Mouse (Mus musculus) embryonic stem cell, embryonic (primary cell): Measurements from ENCODE around the gene Bri3bp.

Experiments
- CTCF ChIA-PET, 4 experiments: fragments of 300-600 bp in 2 of 4; fragments of 350-600 bp in 2 of 4; sonication (Branson Sonifier 250); formaldehyde crosslinking; loops; one replicate each; lab custom pipeline; 2022; ENCODE audit warnings: inconsistent platforms in 2 of 4; lab: Charles Lee
- POLR2A ChIA-PET, 4 experiments: fragments of 300-600 bp in 2 of 4; fragments of 350-600 bp in 2 of 4; sonication (Branson Sonifier 250); formaldehyde crosslinking; loops; one replicate each; lab custom pipeline; 2022; ENCODE audit warnings: antibody characterized with exemption in 4 of 4, inconsistent platforms in 1 of 4; lab: Charles Lee

Gene Bri3bp

DNA sequence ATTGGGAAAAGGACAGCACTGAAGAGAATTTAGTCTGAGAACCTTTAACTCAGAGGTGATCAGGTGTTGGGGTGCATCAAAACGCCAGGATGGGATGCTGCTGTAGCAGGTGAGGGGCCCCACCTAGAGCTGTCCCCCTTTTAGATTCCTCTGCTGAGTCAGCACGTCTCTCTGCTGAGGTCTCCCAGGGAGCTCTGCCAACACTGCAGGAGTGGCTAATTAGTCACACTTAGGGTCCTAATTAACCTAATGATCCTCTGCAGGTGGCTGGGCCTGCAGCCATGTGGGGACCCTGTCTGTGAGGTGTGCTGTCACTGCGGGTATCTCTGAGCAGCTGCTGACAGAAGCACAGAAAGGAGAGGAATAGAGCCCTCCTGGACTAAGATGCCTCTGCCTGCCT lies 60.8 kb downstream of the Bri3bp start:
- ChIA-PET CTCF (no interaction called here), POLR2A (interaction anchor here in 2 of 4 experiments (0.9 to 1.0 kb wide), 3 partner anchors 10 to 27 kb away, joined by 3 to 4 read pairs (median 4); no protein-coding TSS in a partner anchor)

DNA sequence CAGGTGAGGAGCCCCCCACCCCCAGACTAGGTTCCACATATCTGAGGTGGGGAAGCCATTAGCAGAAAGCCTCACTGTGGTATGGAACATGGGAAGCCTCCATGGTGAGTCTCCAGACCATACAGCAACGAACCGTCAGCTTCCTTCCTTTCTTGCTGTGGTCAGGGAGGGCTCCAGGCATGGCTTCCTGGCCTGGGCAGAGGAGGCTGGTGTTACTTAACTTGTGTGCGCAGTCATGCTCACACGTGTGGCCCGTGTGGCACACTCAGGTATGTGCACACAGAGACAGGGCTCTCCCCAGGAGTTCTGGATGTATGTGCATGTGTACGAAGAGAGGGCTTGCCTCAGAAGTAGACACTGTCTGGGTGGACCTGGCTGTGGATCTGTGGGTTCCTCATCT lies 62.3 kb downstream of the Bri3bp start:
- POLR2A ChIA-PET: no interaction called here

DNA sequence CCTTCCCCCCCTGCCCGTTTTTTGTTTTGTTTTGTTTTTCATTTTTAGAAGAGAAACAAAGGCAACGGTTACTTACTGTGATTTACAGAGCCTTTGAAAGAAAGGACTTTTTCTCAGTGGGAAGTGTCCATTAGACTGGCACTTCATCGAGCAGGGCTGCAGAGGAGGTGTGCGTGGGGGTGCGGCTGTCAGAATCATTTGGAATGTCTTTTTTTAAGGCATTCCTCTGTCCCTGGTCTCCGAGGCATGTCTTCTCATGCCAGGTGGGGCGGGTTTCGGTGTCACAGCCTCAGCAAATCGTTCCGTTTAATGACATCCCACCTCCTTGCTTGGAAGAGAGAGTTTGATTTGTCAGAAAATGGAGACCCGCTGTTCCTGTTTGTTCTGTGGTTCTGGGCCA lies 63.3 kb downstream of the Bri3bp start:
- CTCF ChIA-PET: interaction anchor here in 3 of 4 experiments (0.6 to 1.8 kb wide), 4 partner anchors 10 to 206 kb away, joined by 3 to 5 read pairs (median 3); no protein-coding TSS in a partner anchor
- POLR2A ChIA-PET: interaction anchor here in 2 of 4 experiments (1.1 kb wide), 2 partner anchors 17 to 119 kb away, joined by 3 read pairs; no protein-coding TSS in a partner anchor

More for the DNA sequence above, 62.3 kb downstream of the Bri3bp start:
- CTCF ChIA-PET: interaction anchor here in 2 of 4 experiments (0.6 to 0.9 kb wide), 3 partner anchors 18 to 1394 kb away, joined by 3 to 6 read pairs (median 3); no protein-coding TSS in a partner anchor

DNA sequence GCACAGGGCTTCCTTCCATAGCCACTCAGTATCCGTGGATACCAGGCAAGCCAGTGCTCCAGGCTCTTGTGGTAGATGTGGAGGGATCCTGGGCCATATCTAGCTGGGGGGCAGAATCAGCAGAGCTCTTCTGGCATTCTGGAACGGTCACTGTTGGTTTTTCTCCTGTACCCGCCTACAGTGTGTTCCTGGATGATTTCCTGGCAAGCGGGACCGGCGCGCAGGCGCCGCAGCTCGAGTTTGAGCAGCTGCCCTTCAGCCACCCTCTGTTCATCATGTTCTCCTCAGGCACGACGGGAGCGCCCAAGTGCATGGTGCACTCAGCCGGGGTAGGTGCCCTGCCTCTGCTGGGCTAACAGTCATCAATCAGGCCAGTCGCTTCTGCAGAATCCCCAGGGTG lies 64.6 kb downstream of the Bri3bp start:
- ChIA-PET POLR2A (interaction anchor here in 2 of 4 experiments (1.0 to 5.2 kb wide), 4 partner anchors 8 to 127 kb away, joined by 3 to 24 read pairs (median 6); no protein-coding TSS in a partner anchor), CTCF (interaction anchor here (0.5 to 5.8 kb wide), 14 partner anchors 8 to 557 kb away, joined by 3 to 50 read pairs (median 3); no protein-coding TSS in a partner anchor)

DNA sequence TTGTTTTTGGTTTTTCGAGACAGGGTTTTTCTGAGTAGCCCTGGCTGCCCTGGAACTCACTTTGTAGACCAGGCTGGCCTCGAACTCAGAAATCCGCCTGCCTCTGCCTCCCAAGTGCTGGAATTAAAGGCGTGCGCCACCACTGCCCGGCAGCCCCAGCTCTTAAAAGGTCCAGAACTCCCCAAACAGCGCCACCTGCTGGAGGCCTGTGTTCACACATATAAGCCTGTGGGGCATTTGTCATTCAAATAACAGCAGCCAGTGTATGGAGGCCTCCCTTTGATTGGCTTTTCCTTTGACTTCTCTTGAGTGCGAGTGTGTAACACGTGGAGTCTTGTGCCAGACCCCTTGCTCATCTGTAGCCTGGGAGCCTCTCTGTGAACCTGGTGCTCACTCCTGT lies 66.2 kb downstream of the Bri3bp start:
- ChIA-PET CTCF (interaction anchor here in 3 of 4 experiments (0.6 to 5.8 kb wide), 36 partner anchors 8 to 909 kb away, joined by 3 to 59 read pairs (median 5); partner anchors contain the start of gene Bri3bp (in 1 of the 3)), POLR2A (interaction anchor here in 3 of 4 experiments (0.7 to 5.2 kb wide), 17 partner anchors 9 to 124 kb away, joined by 3 to 24 read pairs (median 5); partner anchors contain the start of gene Bri3bp (in 1 of the 3))

DNA sequence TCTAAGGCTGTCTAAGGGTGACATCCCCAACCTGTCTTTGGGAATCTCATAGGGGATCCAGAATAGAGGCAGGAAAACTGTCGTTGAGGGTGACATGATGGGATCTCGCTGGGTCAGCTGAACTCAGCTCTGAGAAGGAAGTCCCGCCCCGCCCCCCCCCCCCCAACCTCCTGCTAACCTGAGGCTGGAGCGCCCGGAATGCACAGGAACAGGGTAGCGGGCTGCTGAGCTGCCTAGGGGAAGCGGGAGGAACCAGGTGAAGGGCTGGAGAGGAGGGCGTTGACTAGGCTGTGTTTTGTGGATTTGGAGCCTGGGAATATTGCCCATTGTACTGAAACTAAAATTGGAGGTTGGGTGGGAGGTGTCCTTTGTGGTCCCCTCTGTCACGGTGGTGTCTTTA lies 66.6 kb downstream of the Bri3bp start:
- CTCF ChIA-PET: interaction anchor here (0.6 to 5.8 kb wide), 25 partner anchors 9 to 1822 kb away, joined by 3 to 59 read pairs (median 7); partner anchors contain the start of gene Bri3bp (in 1 of the 4)
- POLR2A ChIA-PET: interaction anchor here in 3 of 4 experiments (0.5 to 5.2 kb wide), 21 partner anchors 8 to 124 kb away, joined by 3 to 24 read pairs (median 5); partner anchors contain the start of gene Bri3bp (in 1 of the 3)

DNA sequence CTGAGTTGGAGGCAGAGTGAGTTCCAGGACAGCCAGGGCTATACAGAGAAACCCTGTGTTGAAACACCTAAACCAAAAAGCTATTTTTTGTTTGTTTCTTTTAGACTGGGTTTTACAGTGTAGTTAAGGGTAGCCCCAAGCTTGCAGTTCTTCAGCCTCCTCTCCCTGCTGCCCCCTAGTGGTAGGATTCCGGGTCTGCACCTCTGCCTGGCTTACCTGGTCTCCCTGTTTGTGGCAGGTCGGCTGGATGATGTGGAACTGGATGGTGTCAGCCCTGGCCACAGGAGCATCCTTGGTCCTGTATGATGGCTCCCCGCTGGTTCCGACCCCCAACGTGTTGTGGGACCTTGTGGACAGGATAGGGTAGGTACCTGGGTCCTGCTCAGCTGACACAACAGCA lies 68.2 kb downstream of the Bri3bp start:
- CTCF ChIA-PET: interaction anchor here (0.5 to 5.8 kb wide), 64 partner anchors 10 to 1157 kb away, joined by 3 to 59 read pairs (median 4); partner anchors contain the start of genes Aacs (in 1 of the 4) and Scarb1 (in 1 of the 4)

More for the DNA sequence above, 68.2 kb downstream of the Bri3bp start:
- POLR2A ChIA-PET: interaction anchor here in 3 of 4 experiments (0.6 to 5.2 kb wide), 21 partner anchors 8 to 116 kb away, joined by 3 to 24 read pairs (median 5); partner anchors contain the start of genes Aacs (in 1 of the 3) and Bri3bp (in 1 of the 3)
